Mouse (Mus musculus): Measurements from ENCODE around the gene Ecm2.
A peak's percentile ranks its signal among the peaks of the same experiment; 100 is the strongest.

Ecm2 gene

DNA sequence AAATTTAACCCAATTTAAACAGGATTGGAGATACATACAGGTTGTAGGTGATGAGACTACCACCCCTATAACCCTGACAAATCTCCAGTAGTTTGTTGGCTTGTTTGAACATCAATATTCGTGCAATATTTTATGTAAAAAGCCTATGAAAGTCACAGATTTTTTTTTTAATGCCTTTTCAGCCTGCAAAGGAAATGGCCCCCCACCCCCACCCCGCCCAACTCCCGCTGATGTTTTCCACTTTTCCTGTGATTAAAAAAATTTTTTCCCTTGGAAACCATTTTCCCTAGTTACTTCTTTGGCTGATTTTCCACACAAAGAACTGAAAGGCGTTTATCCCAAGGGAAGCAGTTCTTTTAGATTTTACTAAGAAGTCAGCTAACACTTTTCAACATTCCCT, at the start of gene Ecm2:
Gene Ecm2, plus strand, starts transcription at position 301 of the 400 bp plus-strand sequence.
- no peak for DNase-seq

- no peak for DNase-seq
Observed at GRCm38 (mm10) chr13:49460276-49460675, 44.3 kb upstream of the Ecm2 start.

GRCm38 (mm10) chr13:49460692-49461414, 43.8 kb upstream of the Ecm2 start:
- DNase-seq: no peak

DNA sequence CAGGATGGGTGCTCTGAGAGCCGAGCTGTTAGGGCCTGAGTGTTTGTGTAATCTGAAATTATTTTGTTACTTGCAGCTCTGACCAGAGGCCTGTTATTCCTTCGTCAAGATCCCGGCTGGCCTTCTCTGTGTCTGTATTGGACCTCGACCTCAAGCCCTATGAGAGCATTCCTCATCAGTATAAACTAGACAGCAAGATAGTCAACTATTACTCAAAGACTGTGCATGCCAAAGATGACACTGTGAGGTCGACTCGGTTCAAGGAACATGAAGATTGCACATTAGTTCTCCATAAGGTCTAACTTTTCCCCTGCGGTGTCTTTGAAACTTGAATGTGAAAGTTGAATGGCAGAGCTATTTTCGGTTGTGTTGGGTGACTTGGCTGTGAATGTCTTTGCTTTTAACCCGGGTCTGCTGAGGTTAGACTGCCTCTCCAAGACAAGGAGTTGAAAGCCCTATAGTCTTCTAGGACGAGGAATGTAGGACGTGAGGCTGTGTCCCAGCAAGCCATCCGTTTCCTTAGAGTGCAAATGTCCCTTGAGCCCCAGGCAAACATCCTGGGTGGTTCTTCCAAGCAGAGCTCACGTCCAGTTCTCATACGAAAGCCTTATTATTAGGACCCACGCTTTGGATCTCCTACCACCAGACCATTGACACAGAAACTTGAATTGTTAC, 43.0 kb upstream of the Ecm2 start:
- DNase-seq: no peak

DNA sequence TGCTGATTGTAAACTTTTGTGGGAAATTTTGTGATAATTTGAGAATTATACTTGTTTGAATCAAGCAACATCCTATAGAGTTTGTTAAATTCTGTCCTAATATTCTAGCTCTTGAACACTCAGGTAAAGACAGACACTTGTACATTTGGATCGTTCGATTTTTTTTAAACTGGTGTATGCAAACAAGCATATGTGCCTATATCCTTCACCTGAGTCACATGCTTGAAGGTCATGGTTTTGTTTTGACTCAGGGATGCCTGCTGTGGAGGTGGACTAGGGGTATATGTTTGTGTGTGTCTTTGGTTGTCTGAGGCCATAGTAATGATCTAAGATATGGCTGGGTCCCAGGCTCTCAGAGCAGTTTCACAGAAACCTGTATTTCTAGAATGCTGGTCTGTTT, 41.7 kb upstream of the Ecm2 start:
- no peak for DNase-seq

GRCm38 (mm10) chr13:49465875-49466274, 38.7 kb upstream of the Ecm2 start:
- DNase-seq: no peak

GRCm38 (mm10) chr13:49466393-49467075, 38.1 kb upstream of the Ecm2 start:
- no peak for DNase-seq

DNA sequence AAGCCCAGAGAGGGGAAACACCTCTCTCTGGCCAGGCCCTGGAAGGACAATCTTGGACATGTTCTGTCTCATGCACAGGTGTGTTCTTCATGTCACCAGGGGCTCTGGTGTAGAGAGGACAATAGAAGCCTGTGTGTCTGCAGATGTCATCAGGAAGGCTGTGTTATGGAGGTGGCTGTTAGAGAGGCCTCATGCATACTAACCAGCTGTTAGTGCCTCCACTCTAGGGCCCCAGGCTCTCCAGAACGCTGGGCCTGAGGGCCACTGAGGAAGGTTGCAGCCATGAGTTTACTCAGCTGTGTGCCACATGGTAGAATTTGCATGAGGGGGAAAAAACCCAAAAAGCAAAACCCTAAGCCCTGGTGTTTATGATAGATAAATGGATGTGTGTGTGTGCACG, 37.0 kb upstream of the Ecm2 start:
- DNase-seq: no peak

DNA sequence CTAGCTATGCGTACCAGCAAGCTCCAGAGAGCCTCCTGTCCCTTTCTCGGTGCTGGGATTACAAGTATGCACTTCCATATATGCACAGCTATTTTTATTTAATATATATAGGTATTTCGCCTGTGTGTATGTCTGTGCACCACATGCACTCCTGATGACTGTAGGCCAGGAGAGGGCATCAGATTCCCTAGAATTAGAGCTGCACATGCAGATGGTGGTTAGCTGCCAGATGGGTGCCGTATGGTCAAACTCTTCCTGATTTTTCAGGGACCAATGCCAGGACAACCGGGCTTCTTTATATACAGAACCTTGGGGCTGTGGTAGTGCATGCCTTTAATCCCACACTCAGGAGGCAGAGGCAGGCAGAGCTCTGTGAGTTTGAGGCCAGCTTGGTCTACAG, 35.6 kb upstream of the Ecm2 start:
- peak; percentile 21 for DNase-seq

- no peak for DNase-seq
Observed at GRCm38 (mm10) chr13:49470319-49470718, 34.3 kb upstream of the Ecm2 start.

DNA sequence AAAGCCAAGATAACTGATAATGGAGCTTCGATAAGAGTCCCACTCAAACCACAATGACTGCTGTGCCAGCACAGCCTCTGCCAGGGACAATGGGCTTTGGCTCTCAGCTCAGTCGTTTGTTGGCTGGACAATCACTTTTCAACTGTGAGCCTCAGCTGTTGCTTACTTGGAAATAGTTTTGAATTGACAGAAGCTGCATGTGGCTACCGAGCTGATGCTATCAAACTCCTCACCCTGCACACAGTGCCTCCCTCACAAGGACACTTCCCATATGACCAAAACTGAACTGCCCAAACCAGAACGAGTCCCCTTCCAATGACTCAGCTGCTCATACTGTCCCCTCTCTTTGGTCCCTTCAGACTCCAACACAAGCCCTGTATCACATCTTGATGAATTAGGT, 33.8 kb upstream of the Ecm2 start:
- no peak for DNase-seq

GRCm38 (mm10) chr13:49471981-49472675, 32.5 kb upstream of the Ecm2 start:
- no peak for DNase-seq

DNA sequence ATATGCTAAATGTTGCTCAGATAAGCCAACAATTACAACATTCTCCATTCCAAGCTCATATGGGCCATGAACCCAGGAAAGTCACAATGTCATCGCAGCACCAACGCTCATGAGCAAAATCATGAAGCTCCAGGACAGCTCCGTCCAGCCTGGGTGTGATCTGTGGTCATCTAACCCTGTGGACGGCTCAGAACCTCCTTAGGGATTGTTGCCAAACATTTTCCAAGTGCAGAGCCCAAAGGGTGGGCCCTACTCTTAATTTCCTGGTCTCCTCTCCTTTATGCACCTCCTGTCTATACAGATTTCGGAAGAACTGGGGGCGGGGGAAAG, 32.0 kb upstream of the Ecm2 start:
- DNase-seq: no peak

DNA sequence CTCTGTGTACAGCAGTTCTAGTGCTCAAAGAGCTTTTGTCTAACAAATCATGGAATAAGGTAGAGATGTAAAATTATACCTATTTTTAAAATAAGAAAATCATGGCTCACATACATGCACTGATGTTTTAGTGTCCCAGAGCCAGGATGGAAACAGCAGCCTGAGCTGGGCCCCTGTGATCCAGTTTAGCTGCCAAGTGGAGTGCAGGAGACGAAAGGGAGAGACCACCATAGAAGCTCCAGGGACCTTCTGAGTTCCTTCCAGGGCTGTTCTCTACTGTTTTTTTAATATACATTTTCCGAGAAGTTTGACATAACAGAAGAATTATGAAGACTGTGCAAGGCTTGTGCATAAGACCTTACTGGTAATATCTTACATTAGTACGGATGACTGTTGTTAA, 26.7 kb upstream of the Ecm2 start:
- DNase-seq: no peak

- no peak for DNase-seq
Observed at GRCm38 (mm10) chr13:49478851-49479374, 25.7 kb upstream of the Ecm2 start.

DNA sequence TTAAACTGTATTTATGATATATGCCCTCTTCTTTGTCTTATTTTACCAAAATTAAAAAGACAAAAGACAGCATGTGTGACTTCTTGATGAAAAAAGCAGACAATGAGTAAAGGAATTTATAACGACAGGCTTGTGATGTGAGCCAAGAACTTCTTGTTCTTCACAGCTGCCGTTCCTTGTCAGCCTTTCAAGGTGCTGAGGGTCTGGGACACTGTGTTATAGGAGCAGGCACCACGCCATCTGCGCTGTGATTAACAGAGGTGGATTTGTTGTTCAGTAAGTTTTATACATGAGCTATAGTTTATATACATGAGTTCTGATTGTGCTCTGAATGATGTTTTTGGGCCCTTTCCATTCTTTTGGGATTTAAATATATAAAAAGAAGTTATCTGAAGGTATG, 25.2 kb upstream of the Ecm2 start:
- peak; percentile 16 for DNase-seq

- DNase-seq: peak; percentile 70
Observed at GRCm38 (mm10) chr13:49480057-49480456, 24.6 kb upstream of the Ecm2 start.

- peak; percentile 70 for DNase-seq
Observed at GRCm38 (mm10) chr13:49480551-49480950, 24.1 kb upstream of the Ecm2 start.

DNA sequence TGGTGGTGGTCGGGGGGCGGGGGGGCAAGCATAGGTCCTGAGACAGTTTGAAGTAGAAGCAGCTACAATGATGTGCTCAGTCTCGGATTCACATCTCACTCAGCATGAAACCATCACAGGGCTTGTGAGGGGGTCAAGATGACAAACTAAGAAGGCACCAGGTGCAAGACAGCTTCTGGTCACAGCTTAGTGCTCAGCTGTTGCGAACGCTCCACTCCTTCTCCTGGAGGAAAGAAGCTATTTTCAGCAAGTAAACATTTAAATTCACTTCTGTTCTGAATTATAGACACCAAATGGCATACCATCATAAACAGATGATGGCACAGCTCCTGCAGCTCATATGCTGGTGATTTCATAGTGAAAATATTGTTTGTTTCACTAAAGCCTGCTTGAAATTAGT, 19.2 kb upstream of the Ecm2 start:
- DNase-seq: no peak

- no peak for DNase-seq
Observed at GRCm38 (mm10) chr13:49492376-49493368, 11.9 kb upstream of the Ecm2 start, which contains the start of gene Tes3-ps. TSS of gene Tes3-ps (plus strand) at chr13:49493318.

DNA sequence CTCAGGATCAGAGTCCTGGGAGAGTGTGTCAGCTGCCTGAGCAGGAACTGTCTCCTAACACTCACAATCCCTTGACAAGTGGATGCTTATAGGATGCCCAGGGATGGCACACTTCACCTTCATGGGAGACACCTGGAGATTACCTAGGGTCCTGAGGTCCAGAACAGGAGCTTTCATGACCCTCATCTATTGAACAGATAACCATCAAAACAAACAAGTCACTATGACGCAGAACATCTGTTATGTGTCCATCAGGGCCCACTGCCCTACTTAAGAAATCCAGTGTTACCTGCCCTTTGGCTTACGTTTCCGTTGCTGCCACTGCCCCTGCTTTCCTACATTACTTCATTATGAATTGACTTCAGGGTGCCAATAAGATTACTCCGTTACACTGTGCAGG, 1.2 kb downstream of the Ecm2 start:
- DNase-seq: no peak

DNA sequence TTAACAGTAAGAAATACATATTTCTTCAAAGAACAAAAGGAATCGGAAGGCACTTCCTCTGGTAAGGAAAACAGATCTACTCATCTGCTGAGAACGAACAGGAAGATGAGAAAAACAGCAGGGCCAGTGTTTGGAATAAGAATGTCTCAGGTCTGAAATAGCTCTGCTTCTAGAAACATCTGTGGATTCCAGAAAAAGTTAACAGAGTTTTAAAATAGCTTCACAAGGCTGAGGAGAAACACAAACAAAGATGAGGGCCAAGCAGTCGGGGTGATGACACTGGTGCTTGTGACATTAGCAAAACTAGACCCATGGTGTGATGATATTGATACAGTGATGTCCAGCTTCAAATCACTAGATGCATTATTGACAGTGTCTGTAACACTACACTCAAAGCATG, 2.6 kb downstream of the Ecm2 start:
- DNase-seq: no peak

Data from cerebellum, adult 9-10 months (tissue).